Mouse (Mus musculus): ENCODE measurements around the gene Nfix.

The Nfix gene

DNA sequence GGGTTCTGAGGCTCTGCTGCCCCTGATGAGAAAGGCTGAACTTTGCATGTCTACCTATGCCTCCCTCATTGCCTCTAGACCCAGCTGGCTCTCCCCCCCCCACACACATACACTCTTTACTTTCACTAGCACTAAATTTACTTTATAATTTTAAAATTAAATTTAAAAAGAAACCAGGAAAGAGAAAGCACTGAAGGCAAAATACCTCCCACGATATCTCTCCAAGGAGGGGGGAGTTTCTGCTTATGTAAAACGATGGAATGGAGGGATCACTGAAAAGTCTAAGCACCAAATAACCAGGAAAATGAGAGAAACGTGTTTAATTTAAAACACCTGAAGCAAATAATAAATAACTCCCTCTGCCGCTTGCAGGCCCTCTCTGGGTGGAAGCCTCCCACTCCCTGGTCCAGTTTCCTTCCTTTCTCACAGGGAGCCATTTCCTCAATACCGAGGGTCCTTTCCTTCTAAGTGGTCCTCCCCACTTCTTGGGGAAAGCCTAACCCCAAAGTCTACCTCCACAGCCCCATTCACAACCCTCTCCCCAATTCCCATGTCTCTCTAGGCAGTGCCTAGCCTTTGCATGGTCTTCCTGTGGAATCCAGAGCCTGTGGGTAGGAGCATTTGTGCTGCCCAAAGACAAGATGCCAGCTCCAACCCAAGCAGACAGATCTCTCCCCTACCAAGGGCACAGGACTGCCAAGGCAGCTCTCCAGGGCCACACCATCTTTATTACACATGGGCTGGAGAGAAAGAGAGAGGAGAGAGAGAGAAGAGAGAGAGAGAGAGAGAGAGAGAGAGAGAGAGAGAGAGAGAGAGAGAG lies 18.2 kb downstream of the Nfix start:
- DNase-seq (ENCODE audit: low spot score) = no peak

DNA sequence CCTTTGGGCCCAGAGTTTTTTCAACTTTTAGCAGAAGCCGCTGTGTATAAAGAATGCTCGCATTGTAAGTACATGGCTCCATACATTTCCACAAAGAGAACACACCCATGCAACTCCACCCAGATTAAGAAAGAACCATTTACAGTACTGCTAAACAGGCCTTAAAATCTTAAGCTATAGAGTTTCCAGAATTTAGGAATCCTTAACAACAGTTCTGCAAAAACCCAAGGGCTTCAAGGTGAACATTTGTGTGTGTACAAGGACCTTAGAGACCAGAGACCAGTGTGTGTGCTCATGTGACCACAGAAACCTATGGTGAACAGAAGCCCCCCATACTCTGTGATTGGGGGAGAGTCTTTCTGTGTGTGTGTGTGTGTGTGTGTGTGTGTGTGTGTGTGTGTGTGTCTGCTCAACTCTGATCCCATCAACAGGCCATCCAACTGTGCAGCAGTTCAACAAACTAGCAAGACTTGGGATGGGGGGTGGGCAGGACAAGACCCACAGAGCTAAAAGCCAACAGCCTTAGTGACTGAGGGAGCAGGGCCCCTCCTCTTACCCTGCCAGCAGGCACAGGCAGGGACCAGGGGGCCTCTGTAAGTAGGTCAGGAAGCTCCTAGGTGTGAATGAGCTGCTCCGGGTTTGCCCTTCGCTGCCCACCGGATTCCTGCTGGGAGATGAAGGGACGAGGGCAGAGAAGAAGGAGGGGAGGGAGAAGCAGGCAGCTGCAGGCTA lies 19.0 kb downstream of the Nfix start:
- no peak for DNase-seq (ENCODE audit: low spot score)

DNA sequence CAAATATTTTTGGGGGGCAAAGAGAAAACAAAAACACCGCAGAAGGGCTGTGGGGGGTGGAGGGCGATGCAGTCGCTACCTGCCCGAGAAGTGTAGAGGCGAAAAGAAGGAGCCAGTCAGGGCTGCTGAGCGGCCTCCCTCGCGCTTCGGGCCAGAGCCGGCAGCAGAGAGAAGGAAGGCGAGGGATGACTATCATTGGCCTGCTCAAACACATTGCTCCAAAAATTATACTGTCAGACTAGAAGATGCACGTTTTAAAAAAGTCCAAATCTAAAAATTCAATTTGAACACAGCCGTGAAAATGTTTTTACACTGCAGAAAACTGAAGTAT lies 20.0 kb downstream of the Nfix start:
- DNase-seq (ENCODE audit: low spot score) = no peak

DNA sequence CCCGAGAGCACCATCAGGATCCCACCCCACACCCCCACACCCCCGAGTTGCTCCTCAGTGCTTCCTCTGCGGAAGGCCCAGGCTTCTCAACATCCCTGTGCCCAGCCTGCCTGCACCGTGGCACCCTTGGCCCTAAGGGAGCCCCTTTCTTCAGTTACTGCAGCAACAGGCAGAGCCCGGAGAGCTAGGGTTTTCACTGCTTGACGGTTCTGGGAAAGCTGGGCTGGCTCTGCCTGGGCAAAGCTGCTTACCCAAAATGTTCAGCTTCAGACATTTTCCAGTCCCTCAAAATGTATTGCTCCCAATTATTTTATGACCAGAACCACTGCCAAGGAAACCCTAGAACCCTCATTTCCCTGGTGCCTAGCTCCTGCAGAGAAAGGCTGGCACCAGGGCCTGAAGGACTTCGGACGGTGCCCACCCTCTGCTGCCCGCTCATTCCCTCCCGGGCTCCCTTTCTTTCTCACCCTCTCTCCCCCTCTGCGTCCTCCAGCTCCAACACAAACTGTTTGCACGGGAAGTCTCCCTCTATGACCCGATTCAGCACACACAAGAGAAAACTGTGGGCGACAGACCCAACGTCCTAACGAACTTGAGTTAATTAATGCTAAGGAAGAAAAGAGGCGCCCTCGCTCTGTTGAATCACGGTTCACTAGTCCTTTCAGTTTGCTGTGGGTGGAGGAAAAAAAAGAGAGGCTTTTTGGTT lies 20.5 kb downstream of the Nfix start:
- no peak for DNase-seq (ENCODE audit: low spot score)

DNA sequence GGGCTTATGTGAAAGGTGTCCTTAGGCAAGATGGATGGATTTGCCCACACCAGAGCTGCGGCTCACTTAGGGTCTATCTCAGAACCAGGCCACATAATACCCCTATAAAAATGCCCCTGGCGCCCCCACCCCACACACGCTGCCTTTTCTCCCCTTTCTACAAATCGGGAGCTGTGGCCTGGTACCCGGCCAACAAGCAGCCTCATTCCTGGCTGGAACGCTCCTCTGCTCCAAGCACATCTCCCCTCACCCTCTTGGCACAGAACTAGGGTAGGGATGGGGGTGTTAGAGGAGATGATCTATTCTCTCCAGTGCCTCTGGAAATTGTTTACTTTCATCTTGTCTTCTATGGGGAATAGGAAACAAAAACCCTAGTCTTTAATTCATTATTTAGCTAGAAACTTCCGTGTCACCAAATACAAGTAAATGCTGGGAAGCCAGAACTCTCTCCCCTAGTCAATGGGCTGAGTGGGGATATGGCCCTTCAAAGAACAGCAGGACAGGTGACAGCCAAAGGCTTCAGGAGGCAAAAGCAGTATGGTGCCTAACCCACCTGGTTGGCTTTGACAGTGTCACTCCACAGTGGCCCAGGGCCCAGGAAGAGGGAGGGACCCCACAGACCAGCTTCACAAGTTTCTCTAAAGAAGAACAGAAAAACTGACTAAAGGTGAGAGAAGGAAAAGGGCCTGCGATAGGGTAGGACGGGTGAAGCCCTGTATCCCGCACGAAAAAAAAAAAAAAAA lies 21.3 kb downstream of the Nfix start:
- DNase-seq (ENCODE audit: low spot score) = no peak

DNA sequence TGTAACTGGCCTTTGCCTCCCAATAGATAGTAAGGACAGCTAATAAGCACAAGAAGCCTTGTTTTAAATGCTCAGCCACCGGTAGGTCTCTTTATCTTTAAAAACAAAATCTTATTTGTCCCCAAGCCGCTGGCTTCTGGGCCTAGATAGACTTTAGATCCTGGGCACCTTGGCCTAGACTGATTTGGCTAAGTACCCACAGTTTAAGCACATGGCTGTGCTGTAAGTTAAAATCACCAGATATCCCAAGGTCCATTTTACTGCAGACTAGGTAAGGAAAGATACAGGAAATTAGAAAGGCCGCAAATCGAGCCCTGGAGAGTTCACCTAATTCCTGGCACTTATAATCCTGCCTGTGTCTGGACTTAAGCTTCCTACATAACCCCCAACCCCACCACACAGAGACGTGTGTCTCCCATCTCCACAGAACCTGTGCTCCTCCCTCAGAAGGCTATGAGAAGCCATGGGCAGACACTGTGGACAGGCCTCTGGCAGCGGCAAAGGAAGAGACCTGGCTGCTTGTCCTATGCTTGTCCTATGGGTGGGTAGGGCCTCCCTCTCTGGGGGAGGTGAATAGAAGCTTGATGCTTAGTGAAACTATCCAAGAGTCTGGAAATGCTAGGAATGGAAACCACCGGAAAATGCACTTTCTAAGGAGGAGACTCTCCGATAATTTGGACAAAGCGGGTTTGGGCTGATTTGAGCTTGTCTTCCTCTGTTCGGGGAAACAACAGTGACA lies 22.1 kb downstream of the Nfix start:
- DNase-seq (ENCODE audit: low spot score) = no peak

DNA sequence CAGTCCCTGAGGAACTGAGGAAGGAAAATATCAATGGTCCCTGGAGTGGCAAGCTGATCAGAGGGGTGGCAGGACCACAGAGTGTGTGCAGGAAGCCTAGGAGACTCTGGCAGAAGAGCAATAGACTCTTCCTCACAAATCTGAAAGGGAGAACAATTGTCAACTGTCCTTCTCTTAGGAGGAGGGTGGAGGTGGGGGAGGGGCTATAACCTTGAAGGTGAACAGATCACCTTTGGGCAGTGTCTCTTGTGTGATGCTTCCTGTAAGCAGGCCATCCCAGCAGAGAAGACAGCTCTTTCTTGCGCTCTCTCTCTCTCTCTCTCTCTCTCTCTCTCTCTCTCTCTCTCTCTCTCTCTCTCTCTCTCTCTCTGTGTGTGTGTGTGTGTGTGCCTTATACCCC lies 23.6 kb downstream of the Nfix start:
- DNase-seq (ENCODE audit: low spot score) = no peak

DNA sequence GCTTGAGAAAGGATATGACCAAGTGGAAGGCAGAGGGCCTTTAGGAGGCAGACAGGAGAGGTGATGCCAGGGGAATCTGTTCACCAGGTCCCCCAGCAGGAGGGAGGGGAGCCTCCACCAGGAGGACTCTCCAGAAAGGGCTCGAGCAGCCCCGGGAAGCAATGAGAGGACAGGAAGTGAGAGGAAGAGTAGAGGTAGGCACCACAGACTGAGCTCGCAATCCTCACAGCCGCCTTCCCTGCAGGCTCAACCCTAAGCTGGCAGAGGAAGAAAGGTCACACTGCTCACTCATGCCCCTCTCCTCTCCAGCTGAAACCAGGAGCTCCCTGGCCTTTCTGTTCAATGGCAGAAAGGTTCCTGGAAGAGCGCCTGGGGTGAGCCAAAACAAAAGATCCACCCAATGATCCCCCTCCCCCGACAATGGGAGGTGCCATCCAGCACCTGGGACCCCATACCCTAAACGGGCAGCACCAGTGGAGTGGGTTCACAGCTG lies 24.5 kb downstream of the Nfix start:
- DNase-seq (ENCODE audit: low spot score) = no peak

DNA sequence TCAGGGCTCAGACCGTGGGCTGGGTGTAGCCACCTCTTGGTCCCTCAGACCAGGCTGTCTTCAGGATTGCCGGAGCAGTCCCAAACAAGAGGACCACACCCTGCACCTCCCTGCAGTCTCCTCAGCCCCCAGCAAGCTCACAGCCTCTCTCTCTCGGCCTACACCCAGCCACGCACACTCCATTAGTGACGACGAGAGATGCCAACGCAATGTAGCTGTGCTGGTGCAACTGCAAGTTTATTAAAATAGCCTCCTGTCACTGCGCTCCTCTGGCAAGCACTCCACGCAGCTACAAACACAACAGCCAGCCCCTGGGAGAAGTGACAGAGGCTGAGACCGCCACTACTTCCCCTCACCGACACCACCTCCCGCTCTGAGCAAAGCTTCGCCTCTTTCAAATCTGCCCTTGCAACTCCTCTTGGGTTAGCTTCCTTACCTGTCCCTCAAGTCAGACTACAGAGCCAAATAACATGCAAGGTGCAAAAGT lies 25.0 kb downstream of the Nfix start:
- DNase-seq (ENCODE audit: low spot score) = peak; percentile 71

DNA sequence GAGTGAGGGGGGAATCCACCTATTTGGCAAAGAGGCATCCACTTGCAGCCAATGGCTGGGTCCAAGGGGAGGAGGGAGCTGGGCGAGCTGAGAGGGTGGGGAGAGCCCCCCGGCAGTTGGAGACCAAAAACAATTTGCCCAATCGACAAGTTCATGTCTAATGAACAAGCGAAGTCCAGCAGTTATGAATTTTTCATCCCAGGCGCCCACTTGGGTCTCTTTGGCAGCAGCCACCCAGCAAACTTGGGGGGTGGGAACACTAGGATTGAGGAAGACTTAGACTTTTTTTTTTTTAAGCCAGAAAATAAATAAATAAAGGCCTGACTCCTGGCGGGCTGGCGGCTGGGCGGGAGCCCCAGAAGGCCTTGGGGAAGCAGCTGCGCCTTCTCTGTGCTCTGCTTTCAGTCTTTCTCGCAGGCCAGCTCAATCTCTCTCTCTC lies 25.7 kb downstream of the Nfix start:
- DNase-seq (ENCODE audit: low spot score) = peak; percentile 72

DNA sequence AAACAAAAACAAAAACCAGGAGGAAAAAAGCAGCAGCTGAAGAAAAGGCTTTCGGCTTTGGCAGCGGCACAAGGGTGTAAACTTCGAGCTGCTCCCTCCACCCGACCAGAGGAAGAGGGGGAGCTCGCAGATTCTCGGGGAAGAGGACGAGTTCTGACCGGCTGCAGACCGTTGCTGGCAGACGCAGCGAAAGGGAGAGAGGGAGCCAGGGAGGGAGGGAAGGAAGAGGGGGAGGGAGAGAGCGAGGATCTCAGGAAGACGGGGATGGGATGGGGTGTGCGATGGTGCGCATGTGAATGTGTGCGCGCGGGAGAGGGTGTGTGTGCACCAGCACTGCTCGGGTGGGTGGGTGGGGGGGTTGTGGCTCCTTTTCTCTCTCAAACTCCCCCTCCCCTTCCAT lies 26.3 kb downstream of the Nfix start:
- DNase-seq (ENCODE audit: low spot score) = peak; percentile 81

DNA sequence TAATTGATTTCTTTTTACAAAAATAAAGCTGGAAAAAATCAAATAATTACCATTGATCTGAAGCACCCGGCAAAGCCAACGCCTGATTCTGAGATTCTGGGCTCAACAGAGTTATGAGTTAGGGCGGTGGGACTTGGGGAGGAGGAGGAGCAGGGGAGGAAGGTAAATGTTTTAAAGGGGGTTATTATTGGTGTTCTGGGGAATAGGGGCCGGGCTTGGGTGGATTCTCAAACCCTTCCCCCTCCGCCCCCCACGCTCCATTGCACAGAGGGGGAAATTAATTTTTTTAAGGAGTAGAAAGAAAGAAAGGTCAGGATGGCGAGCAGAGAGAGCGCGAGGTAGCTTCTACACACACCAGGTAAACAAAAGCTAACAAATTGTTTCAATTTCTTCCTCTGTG lies 26.8 kb downstream of the Nfix start:
- no peak for DNase-seq (ENCODE audit: low spot score)

DNA sequence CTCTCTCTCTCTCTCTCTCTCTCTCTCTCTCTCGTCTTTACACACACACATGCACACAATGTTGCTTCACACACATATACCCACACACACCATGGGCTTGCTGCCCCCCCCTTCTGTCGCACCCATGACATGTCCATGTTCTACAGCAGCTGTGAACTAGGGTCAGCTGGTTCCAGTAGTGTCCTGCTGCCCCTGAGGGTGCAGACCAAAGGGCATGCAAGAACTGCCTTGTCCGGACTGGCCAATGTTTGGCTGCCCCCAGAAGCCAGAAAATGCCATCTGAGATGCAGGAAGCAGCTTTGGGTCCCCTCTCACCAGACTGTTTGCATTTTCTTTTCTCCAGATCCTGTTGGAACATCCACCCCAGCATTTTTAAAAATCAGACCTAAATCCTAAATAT lies 27.5 kb downstream of the Nfix start:
- no peak for DNase-seq (ENCODE audit: low spot score)

DNA sequence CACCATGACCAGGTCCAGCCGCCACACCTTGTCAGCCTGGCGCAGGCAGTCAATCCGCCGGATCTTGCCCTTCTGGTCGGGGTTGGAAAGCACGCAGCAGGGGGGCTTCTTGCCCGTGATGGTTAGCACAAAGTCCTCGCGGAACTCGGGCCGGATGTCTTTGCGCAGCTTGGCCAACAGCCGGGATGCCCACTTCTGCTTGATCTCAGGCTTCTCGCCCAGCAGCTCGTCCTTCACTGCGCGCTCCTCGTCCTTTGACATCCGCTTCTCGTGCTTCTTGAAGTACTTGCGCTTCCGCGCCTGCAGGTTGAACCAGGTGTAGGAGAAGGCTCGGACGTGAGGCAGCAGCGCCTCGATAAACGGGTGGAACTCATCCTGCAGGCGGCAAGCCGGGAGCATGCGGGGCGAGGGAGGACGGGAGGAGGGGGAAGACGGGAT lies 28.2 kb downstream of the Nfix start:
- DNase-seq (ENCODE audit: low spot score) = no peak

DNA sequence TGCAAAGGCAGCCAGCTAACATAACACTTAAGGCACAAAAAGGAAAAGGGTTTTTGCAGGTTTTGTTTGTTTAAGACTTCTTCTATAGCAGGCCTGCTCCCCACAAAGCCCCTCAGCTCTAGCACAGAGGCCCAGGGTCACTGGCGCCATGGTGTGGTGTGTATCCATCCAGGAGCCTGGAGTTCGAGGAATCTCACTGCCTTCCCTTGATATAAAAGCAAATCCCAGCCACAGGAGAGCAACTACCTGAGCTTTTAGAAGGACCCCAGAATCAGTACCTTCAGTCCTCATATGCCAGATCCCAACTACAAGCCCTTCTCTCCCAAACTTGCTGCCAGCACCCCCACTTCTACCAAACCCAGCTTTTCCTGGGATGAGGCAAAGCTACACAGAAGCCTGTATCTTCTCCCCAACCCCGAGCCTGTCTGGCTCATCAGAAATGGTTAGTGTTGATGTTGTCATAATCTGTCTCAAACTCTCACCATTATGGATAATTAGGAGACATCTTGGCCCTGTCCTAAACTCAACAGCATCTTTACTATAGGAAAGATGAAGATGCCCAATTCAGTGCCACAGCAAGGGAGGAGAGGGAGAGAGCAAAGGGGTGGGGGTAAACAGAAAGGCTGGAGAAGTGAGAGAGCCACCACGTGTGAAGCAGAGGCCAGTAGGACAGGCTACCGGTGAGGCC lies 29.0 kb downstream of the Nfix start:
- DNase-seq (ENCODE audit: low spot score) = no peak

DNA sequence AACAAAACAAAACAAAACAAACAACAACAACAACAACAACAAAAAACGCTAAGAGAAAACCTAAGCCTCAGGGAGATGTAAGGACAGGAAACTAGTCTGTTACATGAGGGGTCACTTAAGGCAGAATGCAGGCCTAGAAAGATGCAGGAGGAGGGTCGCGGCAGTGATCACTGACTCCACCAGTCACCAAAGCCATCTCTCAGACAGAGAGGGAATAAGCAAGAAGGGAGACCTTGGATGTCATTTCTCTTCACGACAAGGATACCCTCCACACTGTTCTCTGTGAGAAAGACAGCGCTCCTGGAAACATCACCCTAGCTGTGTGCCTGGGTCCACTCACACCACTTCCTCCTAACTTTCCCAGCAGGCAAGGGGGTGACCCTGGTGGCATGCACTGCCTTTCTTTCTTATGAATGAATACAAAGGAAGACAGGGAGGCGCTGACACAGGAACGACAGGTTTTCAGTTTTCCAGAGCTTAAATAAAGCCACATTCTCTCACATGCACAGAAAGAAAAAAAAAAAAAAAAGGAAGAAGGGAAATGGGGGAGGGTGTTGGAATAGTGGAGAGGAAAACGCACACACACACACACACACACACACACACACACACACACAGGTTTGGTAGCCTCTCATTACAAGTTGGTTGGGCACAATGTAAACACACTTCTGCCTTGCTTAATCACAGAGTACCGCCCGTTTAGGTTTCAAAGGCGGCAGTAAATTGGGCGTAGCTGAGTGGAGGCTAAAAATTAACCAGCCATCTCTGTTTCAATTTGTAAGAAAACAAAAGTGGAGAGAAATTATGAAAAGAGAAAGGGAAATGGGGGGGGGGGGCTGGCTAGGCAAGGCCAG lies 29.8 kb downstream of the Nfix start:
- no peak for DNase-seq (ENCODE audit: low spot score)

DNA sequence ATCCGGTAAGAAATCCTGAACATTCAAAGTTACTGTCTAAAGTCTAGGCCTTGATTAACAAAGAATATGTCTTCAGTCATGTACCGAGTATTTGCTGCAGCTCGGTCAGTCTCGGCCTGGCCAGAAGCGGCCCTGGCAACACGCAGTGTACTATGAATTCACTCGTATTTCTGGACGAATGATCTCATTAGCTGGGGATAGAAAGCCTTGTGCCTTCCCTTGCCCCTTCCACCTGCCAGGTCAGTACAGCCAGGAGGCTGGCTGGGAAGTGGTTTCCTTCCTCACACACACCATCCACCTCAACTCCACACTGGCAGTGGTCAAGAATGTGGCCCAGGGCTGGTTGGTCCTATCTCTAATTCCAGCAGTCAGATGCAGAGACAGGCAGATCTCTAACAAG lies 30.8 kb downstream of the Nfix start:
- DNase-seq (ENCODE audit: low spot score) = no peak

DNA sequence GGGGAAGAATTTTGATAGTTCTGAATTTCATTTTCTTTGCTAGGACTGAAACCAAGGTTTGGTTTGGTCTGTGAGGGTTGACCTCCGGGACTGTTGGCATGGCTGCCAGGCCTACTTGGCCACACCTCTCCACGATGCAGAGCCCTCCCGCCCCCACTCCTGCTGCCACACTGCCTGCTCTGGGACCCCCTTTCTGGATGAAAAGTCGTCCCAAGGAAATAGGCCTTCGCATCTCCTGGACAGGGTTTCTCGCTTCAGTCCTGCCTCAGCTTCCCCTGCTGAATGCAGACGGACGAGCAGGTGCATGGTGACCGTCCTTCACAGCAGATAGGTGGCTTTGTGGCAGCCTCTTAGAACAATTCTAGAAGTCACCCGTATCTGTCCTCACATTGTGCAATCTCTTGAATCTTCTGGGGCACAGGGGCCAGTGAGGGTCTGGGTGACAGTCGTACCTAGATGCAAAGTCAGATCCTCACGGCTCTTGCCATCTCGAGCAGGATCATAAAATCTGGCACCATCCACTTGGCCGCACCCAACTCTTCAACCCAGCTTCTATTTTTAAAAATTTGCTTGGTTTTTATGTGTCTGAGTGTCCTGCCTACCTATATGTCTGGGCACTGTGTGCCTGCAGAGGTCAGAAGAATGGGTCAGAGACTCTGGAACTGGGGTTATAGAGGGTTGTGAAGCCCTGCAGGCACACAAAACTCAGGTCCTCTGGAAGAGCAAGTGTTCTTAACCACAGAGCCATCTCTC lies 31.6 kb downstream of the Nfix start:
- no peak for DNase-seq (ENCODE audit: low spot score)

DNA sequence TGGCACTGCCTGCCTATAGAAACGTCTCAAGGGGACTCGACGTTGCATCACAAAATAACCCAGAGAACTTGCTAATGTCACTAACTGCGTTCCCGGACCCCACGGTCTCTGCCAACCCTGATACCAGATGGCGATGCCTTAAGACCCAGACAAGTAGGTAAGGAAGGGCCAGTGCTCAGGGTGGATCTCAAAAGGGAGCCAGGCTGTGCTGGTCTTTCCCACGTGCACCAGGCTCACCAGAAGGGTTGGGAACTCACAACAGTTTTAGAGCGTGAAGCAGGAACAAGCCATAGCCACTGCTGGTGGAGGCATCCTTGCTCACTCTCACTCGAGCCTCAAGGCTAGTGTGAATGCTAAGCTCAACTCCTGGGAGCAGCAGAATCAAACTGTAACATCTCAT lies 32.9 kb downstream of the Nfix start:
- no peak for DNase-seq (ENCODE audit: low spot score)
